Mouse (Mus musculus) large intestine, adult 2 months (tissue): ENCODE data around the gene Wnt7a. TPM values are rescaled to one million over a fixed set of nuclear protein-coding genes. Genes with fewer than 3 reads are reported as not detected.

Experiments
- DNase-seq: peaks from one replicate; pipeline ENCODE4 v3.0.0-alpha.2; 2012; ENCODE audit warnings: low read depth, low spot score
- WGBS: fragments of 180-500 bp; shearing (Covaris S2); methylation state at CpG from one replicate; pipeline ENCODE4 v1.1.7; 2018; 5-methylcytosine and 5-hydroxymethylcytosine counted together
- polyA plus RNA-seq: library from polyadenylated mRNA; depleted of rRNA; stranded (reverse); fragments of >200 nt; gene quantifications from 2 replicates; pipeline ENCODE4 v1.2.3, GENCODE M21; 2012

Gene Wnt7a
- polyA plus RNA-seq, 1 experiment, result not detected

- 76% methylated on average over 5 of the region's 5 CpGs for WGBS
- DNase-seq, result no peak
Observed at GRCm38 (mm10) chr6:91392475-91393174, 18.5 kb downstream of the Wnt7a start.

- DNase-seq, result no peak
Observed at GRCm38 (mm10) chr6:91389141-91389540, 22.0 kb downstream of the Wnt7a start.

GRCm38 (mm10) chr6:91384415-91384814 lies 26.7 kb downstream of the Wnt7a start:
- WGBS, result 75% methylated on average over 2 of the region's 2 CpGs
- no peak for DNase-seq

More at GRCm38 (mm10) chr6:91389141-91389540, 22.0 kb downstream of the Wnt7a start:
- whole genome bisulfite sequencing, result 49% methylated on average over 4 of the region's 4 CpGs

- WGBS, result 51% methylated on average over 2 of the region's 2 CpGs
Observed at GRCm38 (mm10) chr6:91383871-91384270, 27.3 kb downstream of the Wnt7a start.

GRCm38 (mm10) chr6:91383303-91383702 lies 27.9 kb downstream of the Wnt7a start:
- DNase-seq, result no peak
- 78% methylated on average over 1 of the region's 1 CpGs for WGBS

More at GRCm38 (mm10) chr6:91383871-91384270, 27.3 kb downstream of the Wnt7a start:
- no peak for DNase-seq

GRCm38 (mm10) chr6:91379871-91380270 lies 31.3 kb downstream of the Wnt7a start:
- WGBS, result 42% methylated on average over 4 of the region's 4 CpGs

GRCm38 (mm10) chr6:91379266-91379665 lies 31.9 kb downstream of the Wnt7a start:
- 68% methylated on average over 3 of the region's 3 CpGs for WGBS
- DNase-seq, result no peak

More at GRCm38 (mm10) chr6:91379871-91380270, 31.3 kb downstream of the Wnt7a start:
- DNase-seq, result no peak

- DNase-seq, result no peak
Observed at GRCm38 (mm10) chr6:91372977-91373376, 38.2 kb downstream of the Wnt7a start.

GRCm38 (mm10) chr6:91372586-91372971 lies 38.6 kb downstream of the Wnt7a start:
- no peak for DNase-seq
- 21% methylated on average over 3 of the region's 3 CpGs for WGBS

- no peak for DNase-seq
Observed at GRCm38 (mm10) chr6:91371912-91372585, 39.1 kb downstream of the Wnt7a start.

GRCm38 (mm10) chr6:91366781-91367180 lies 44.4 kb downstream of the Wnt7a start:
- no peak for DNase-seq

GRCm38 (mm10) chr6:91365480-91365879 lies 45.7 kb downstream of the Wnt7a start:
- no peak for DNase-seq
- WGBS, result 71% methylated on average over 14 of the region's 14 CpGs

More at GRCm38 (mm10) chr6:91366781-91367180, 44.4 kb downstream of the Wnt7a start:
- 84% methylated on average over 1 of the region's 1 CpGs for WGBS

- 66% methylated on average over 2 of the region's 2 CpGs for WGBS
- no peak for DNase-seq
Observed at GRCm38 (mm10) chr6:91362756-91363155, 48.4 kb downstream of the Wnt7a start.

- no peak for DNase-seq
- 78% methylated on average over 6 of the region's 6 CpGs for WGBS
Observed at GRCm38 (mm10) chr6:91360998-91361397, 50.2 kb downstream of the Wnt7a start.

- WGBS, result 87% methylated on average over 4 of the region's 4 CpGs
- no peak for DNase-seq
Observed at GRCm38 (mm10) chr6:91360371-91360690, 50.8 kb downstream of the Wnt7a start.

GRCm38 (mm10) chr6:91359672-91360370 lies 51.3 kb downstream of the Wnt7a start:
- 76% methylated on average over 7 of the region's 7 CpGs for WGBS
- DNase-seq, result no peak

- 78% methylated on average over 6 of the region's 6 CpGs for WGBS
- DNase-seq, result no peak
Observed at GRCm38 (mm10) chr6:91358866-91359656, 52.1 kb downstream of the Wnt7a start.

- WGBS, result 44% methylated on average over 2 of the region's 2 CpGs
- DNase-seq, result no peak
Observed at GRCm38 (mm10) chr6:91358394-91358793, 52.8 kb downstream of the Wnt7a start.

- 37% methylated on average over 13 of the region's 13 CpGs for WGBS
- no peak for DNase-seq
Observed at GRCm38 (mm10) chr6:91357238-91357876, 53.8 kb downstream of the Wnt7a start.
